Mouse (Mus musculus): Measurements from ENCODE around the gene Echdc1. TPM values are rescaled to one million over a fixed set of nuclear protein-coding genes. Genes with fewer than 3 reads are reported as not detected.
A peak's percentile ranks its signal among the peaks of the same experiment; 100 is the strongest.
"Not testable (repeated sequence)": the region's sequence is repeated elsewhere in the genome, so short reads cannot be mapped to it uniquely, and the experiment has no call there.

Gene Echdc1
- polyA plus RNA-seq, 1 experiment: 26.2 TPM

- H3K4me1 ChIP-seq (ENCODE audit: control insufficient read depth, insufficient read depth, low read length); H3K27ac ChIP-seq (ENCODE audit: insufficient read depth, low read length); H3K4me3 ChIP-seq (ENCODE audit: insufficient read depth, low read length): not testable (repeated sequence)
- TF ChIP-seq CTCF (IDR thresholded peaks at IDR 0.05; ENCODE audit: extremely low read depth, insufficient read depth, low read length): peak; percentile 12; the same call in 1 of the 2 replicates
Observed at GRCm38 (mm10) chr10:29394890-29395289, 81.9 kb downstream of the Echdc1 start.

Other genes starting within 250 kb of the Echdc1 start
- 39.6 and 40.0 TPM in 2 replicates for gene Soga3, start 169.3 kb upstream of the Echdc1 start, polyA plus RNA-seq (2012; rRNA removed)
- gene Gm49353, start 114.2 kb upstream of the Echdc1 start, polyA plus RNA-seq (2012; rRNA removed): 9.5 and 10.1 TPM in 2 replicates
- 61.4 and 62.0 TPM in 2 replicates for gene 9330159F19Rik, start 101.6 kb upstream of the Echdc1 start, polyA plus RNA-seq (2012; rRNA removed)
- gene Rnf146, start 49.3 kb downstream of the Echdc1 start, polyA plus RNA-seq (2012; rRNA removed): 89.2 and 91.0 TPM in 2 replicates
- 6.1 and 6.9 TPM in 2 replicates for gene Rspo3, start 222.7 kb downstream of the Echdc1 start, polyA plus RNA-seq (2012; rRNA removed)

Measured in cortical plate, adult 2 months (tissue).